Mouse (Mus musculus): ENCODE measurements around the gene Mrps7.

Gene Mrps7

GRCm38 (mm10) chr11:115603476-115604303, at the start of gene Mrps7, which contains the start of gene Gga3:
Mrps7 (plus strand) TSS chr11:115603925.
Gga3 (minus strand) TSS chr11:115604051.
- DNase-seq (ENCODE audit: low read depth in 2 of 2, low spot score in 2 of 2) = peak; percentile 91 to 92

GRCm38 (mm10) chr11:115555717-115556116, 48.0 kb upstream of the Mrps7 start:
- no peak for DNase-seq (ENCODE audit: low read depth in 2 of 2, low spot score in 2 of 2)

- DNase-seq (ENCODE audit: low read depth in 2 of 2, low spot score in 2 of 2) = peak in 1 of 2 experiments; percentile 11
These were observed 40.3 kb upstream of the Mrps7 start for GRCm38 (mm10) chr11:115563406-115563805.

- DNase-seq (ENCODE audit: low read depth in 2 of 2, low spot score in 2 of 2) = peak; percentile 94 to 95
These were observed 39.5 kb upstream of the Mrps7 start, which contains the start of gene Nup85 for GRCm38 (mm10) chr11:115564064-115564809. Nup85 (plus strand) TSS chr11:115564434.

GRCm38 (mm10) chr11:115564961-115565360, 38.8 kb upstream of the Mrps7 start:
- no peak for DNase-seq (ENCODE audit: low read depth in 2 of 2, low spot score in 2 of 2)

GRCm38 (mm10) chr11:115579080-115579479, 24.6 kb upstream of the Mrps7 start:
- no peak for DNase-seq (ENCODE audit: low read depth in 2 of 2, low spot score in 2 of 2)

- no peak for DNase-seq (ENCODE audit: low read depth in 2 of 2, low spot score in 2 of 2)
These were observed 20.7 kb upstream of the Mrps7 start for GRCm38 (mm10) chr11:115582913-115583606.

GRCm38 (mm10) chr11:115584376-115585073, 19.2 kb upstream of the Mrps7 start:
- no peak for DNase-seq (ENCODE audit: low read depth in 2 of 2, low spot score in 2 of 2)

- no peak for DNase-seq (ENCODE audit: low read depth in 2 of 2, low spot score in 2 of 2)
These were observed 18.1 kb upstream of the Mrps7 start for GRCm38 (mm10) chr11:115585573-115586100.

GRCm38 (mm10) chr11:115586403-115586802, 17.3 kb upstream of the Mrps7 start:
- no peak for DNase-seq (ENCODE audit: low read depth in 2 of 2, low spot score in 2 of 2)

- DNase-seq (ENCODE audit: low read depth in 2 of 2, low spot score in 2 of 2) = no peak
These were observed 15.7 kb upstream of the Mrps7 start for GRCm38 (mm10) chr11:115587984-115588383.

- no peak for DNase-seq (ENCODE audit: low read depth in 2 of 2, low spot score in 2 of 2)
These were observed 13.1 kb upstream of the Mrps7 start for GRCm38 (mm10) chr11:115590526-115591075.

GRCm38 (mm10) chr11:115595209-115595608, 8.5 kb upstream of the Mrps7 start:
- no peak for DNase-seq (ENCODE audit: low read depth in 2 of 2, low spot score in 2 of 2)

GRCm38 (mm10) chr11:115598309-115598708, 5.4 kb upstream of the Mrps7 start:
- no peak for DNase-seq (ENCODE audit: low read depth in 2 of 2, low spot score in 2 of 2)

GRCm38 (mm10) chr11:115599722-115600121, 4.0 kb upstream of the Mrps7 start:
- DNase-seq (ENCODE audit: low read depth in 2 of 2, low spot score in 2 of 2) = no peak

- no peak for DNase-seq (ENCODE audit: low read depth in 2 of 2, low spot score in 2 of 2)
These were observed 3.0 kb upstream of the Mrps7 start for GRCm38 (mm10) chr11:115600743-115601142.

GRCm38 (mm10) chr11:115601174-115601573, 2.6 kb upstream of the Mrps7 start:
- no peak for DNase-seq (ENCODE audit: low read depth in 2 of 2, low spot score in 2 of 2)

- no peak for DNase-seq (ENCODE audit: low read depth in 2 of 2, low spot score in 2 of 2)
These were observed 623 bp upstream of the Mrps7 start for GRCm38 (mm10) chr11:115603128-115603475.

- DNase-seq (ENCODE audit: low read depth in 2 of 2, low spot score in 2 of 2) = no peak
These were observed 575 bp downstream of the Mrps7 start for GRCm38 (mm10) chr11:115604304-115604696.

GRCm38 (mm10) chr11:115606733-115607132, 3.0 kb downstream of the Mrps7 start:
- no peak for DNase-seq (ENCODE audit: low read depth in 2 of 2, low spot score in 2 of 2)

Data from CD8-positive naive resting alpha-beta T cell, adult 2 months (primary cell).